Mouse (Mus musculus) kidney, embryonic 14.5 days (tissue): Measurements from ENCODE around the gene Vangl2. TPM values are rescaled to one million over a fixed set of nuclear protein-coding genes. Genes with fewer than 3 reads are reported as not detected.

Source experiments
- ATAC-seq: fragments of 200-750 bp; cut with Nextera tagmentation; 2 replicates; pipeline ENCODE4 v1.8.0; 2017; ENCODE audit warnings: moderate number of reproducible peaks, mild to moderate bottlenecking, moderate TSS enrichment, moderate library complexity; ENCODE audit not compliant: low FRiP score, low TSS enrichment
- H3K27ac ChIP-seq: fragments of 300-500 bp; sonication (generic); 2 replicates; pipeline ENCODE4 v1.5.1; 2014; ENCODE audit warnings: low read depth, mild to moderate bottlenecking, low read length, moderate library complexity, mixed read lengths
- H3K27me3 ChIP-seq: fragments of 300-500 bp; sonication (generic); 2 replicates; pipeline ENCODE4 v1.6.1; 2014; ENCODE audit warnings: mild to moderate bottlenecking, low read length; ENCODE audit not compliant: control insufficient read depth, insufficient read depth
- H3K36me3 ChIP-seq: fragments of 300-500 bp; sonication (generic); 2 replicates; pipeline ENCODE4 v1.6.1; 2014; ENCODE audit warnings: low read length, mixed read lengths; ENCODE audit not compliant: control insufficient read depth, insufficient read depth
- H3K4me1 ChIP-seq: fragments of 300-500 bp; sonication (generic); 2 replicates; pipeline ENCODE4 v1.6.1; 2014; ENCODE audit warnings: low read length, mixed read lengths; ENCODE audit not compliant: control insufficient read depth, insufficient read depth
- H3K4me2 ChIP-seq: fragments of 300-500 bp; sonication (generic); replicated peaks from 2 replicates; pipeline ENCODE4 v1.6.1; 2014; ENCODE audit warnings: low read depth, mild to moderate bottlenecking, low read length
- H3K4me3 ChIP-seq: fragments of 300-500 bp; sonication (generic); 2 replicates; pipeline ENCODE4 v1.5.1; 2014; ENCODE audit warnings: mild to moderate bottlenecking, low read length
- H3K9ac ChIP-seq: fragments of 300-500 bp; sonication (generic); 2 replicates; pipeline ENCODE4 v1.6.1; 2014; ENCODE audit warnings: low read depth, mild to moderate bottlenecking, low read length, moderate library complexity
- H3K9me3 ChIP-seq: fragments of 300-500 bp; sonication (generic); 2 replicates; pipeline ENCODE4 v1.6.1; 2016; ENCODE audit warnings: low read length; ENCODE audit not compliant: control insufficient read depth
- WGBS: fragments of 180-500 bp; shearing (Covaris S2); extraction: QIAGEN DNeasy Blood & Tissue Kit; methylation state at CpG from one replicate; pipeline ENCODE4 v1.1.7; 2014; 5-methylcytosine and 5-hydroxymethylcytosine counted together
- polyA plus RNA-seq: library from polyadenylated mRNA; unstranded; fragments of >200 nt; fragmentation: Nextera tagmentation; extraction: Ambion mirVana; gene quantifications from 2 replicates; pipeline ENCODE4 v1.2.1, GENCODE M21; 2014

Vangl2 gene
- polyA plus RNA-seq, 1 experiment from 2014 or later, result 19.0 TPM

- Histone ChIP-seq H3K36me3 (peaks cover 18% of the 10 kb centered on the region), H3K9ac (no peak overlapping the region), H3K27me3 (no peaks in the 10 kb centered on the region), H3K9me3 (no peaks in the 10 kb centered on the region), H3K4me3 (no peak overlapping the region), H3K4me1 (peaks cover 7% of the 10 kb centered on the region; the same call in 1 of the 2 replicates), H3K27ac (no peak overlapping the region), H3K4me2 (no peak overlapping the region)
- WGBS, result 23% methylated on average over 8 of the region's 8 CpGs
- peak; percentile 43; the same call in 1 of the 2 replicates for ATAC-seq
Measured at GRCm38 (mm10) chr1:172061217-172061616, 33.0 kb upstream of the Vangl2 start.

GRCm38 (mm10) chr1:172060659-172061058, 32.4 kb upstream of the Vangl2 start:
- H3K4me3 ChIP-seq, result no peak overlapping the region
- peaks cover 13% of the 10 kb centered on the region for H3K36me3 ChIP-seq
- no peak overlapping the region for H3K9ac ChIP-seq
- 54% methylated on average over 4 of the region's 4 CpGs for WGBS
- no peaks in the 10 kb centered on the region for H3K27me3 ChIP-seq
- no peak overlapping the region for H3K27ac ChIP-seq
- peaks cover 7% of the 10 kb centered on the region; the same call in 1 of the 2 replicates for H3K4me1 ChIP-seq
- H3K9me3 ChIP-seq, result no peaks in the 10 kb centered on the region
- no peak overlapping the region for H3K4me2 ChIP-seq
- no peak for ATAC-seq

- peaks cover 9% of the 10 kb centered on the region for H3K27me3 ChIP-seq
- WGBS, result 74% methylated on average over 7 of the region's 7 CpGs
- H3K27ac ChIP-seq, result no peak overlapping the region
- no peaks in the 10 kb centered on the region for H3K36me3 ChIP-seq
- H3K4me1 ChIP-seq, result peaks cover 11% of the 10 kb centered on the region
- no peaks in the 10 kb centered on the region for H3K9me3 ChIP-seq
- no peak for ATAC-seq
- no peak overlapping the region for H3K4me3 ChIP-seq
- H3K9ac ChIP-seq, result no peak overlapping the region
- no peak overlapping the region for H3K4me2 ChIP-seq
Measured at GRCm38 (mm10) chr1:172058874-172059273, 30.6 kb upstream of the Vangl2 start.

GRCm38 (mm10) chr1:172058321-172058720, 30.1 kb upstream of the Vangl2 start:
- H3K9me3 ChIP-seq, result no peaks in the 10 kb centered on the region
- peaks cover 9% of the 10 kb centered on the region for H3K27me3 ChIP-seq
- no peak overlapping the region for H3K9ac ChIP-seq
- H3K4me1 ChIP-seq, result peaks cover 11% of the 10 kb centered on the region
- no peak overlapping the region for H3K27ac ChIP-seq
- 78% methylated on average over 6 of the region's 6 CpGs for WGBS
- ATAC-seq, result no peak
- H3K36me3 ChIP-seq, result no peaks in the 10 kb centered on the region
- H3K4me3 ChIP-seq, result no peak overlapping the region
- no peak overlapping the region for H3K4me2 ChIP-seq

GRCm38 (mm10) chr1:172057491-172057921, 29.3 kb upstream of the Vangl2 start, which contains the start of gene Nhlh1:
Gene Nhlh1 (minus strand): TSS chr1:172057573.
- no peaks in the 10 kb centered on the region for H3K36me3 ChIP-seq
- no peak within 1 kb of the TSS for H3K4me3 ChIP-seq
- H3K4me2 ChIP-seq, result no peak within 1 kb of the TSS
- peaks cover 9% of the 10 kb centered on the region for H3K27me3 ChIP-seq
- 50% methylated on average over 2 of the region's 2 CpGs for WGBS
- no peaks in the 10 kb centered on the region for H3K9me3 ChIP-seq
- peaks cover 13% of the 10 kb centered on the region for H3K4me1 ChIP-seq
- ATAC-seq, result no peak
- H3K9ac ChIP-seq, result no peak within 1 kb of the TSS
- H3K27ac ChIP-seq, result no peak within 1 kb of the TSS

- Histone ChIP-seq H3K9ac (no peak overlapping the region), H3K36me3 (no peaks in the 10 kb centered on the region), H3K27ac (no peak overlapping the region), H3K4me1 (peaks cover 13% of the 10 kb centered on the region), H3K9me3 (no peaks in the 10 kb centered on the region), H3K27me3 (peaks cover 9% of the 10 kb centered on the region), H3K4me2 (no peak overlapping the region), H3K4me3 (no peak overlapping the region)
- 74% methylated on average over 4 of the region's 4 CpGs for WGBS
- ATAC-seq, result no peak
Measured at GRCm38 (mm10) chr1:172056251-172056650, 28.0 kb upstream of the Vangl2 start.

- peak overlapping the region; percentile 34 for H3K4me3 ChIP-seq
- H3K9me3 ChIP-seq, result no peaks in the 10 kb centered on the region
- ATAC-seq, result peak; percentile 20
- no peak overlapping the region for H3K27ac ChIP-seq
- H3K27me3 ChIP-seq, result peaks cover 9% of the 10 kb centered on the region
- 5% methylated on average over 42 of the region's 42 CpGs for WGBS
- H3K4me1 ChIP-seq, result peaks cover 15% of the 10 kb centered on the region
- H3K4me2 ChIP-seq, result peak overlapping the region; percentile 69
- peak overlapping the region; percentile 55 for H3K9ac ChIP-seq
- no peaks in the 10 kb centered on the region for H3K36me3 ChIP-seq
Measured at GRCm38 (mm10) chr1:172053541-172054440, 25.5 kb upstream of the Vangl2 start.

GRCm38 (mm10) chr1:172052766-172053279, 24.6 kb upstream of the Vangl2 start:
- H3K27ac ChIP-seq, result no peak overlapping the region
- no peak for ATAC-seq
- peaks cover 9% of the 10 kb centered on the region for H3K27me3 ChIP-seq
- H3K9me3 ChIP-seq, result no peaks in the 10 kb centered on the region
- H3K9ac ChIP-seq, result no peak overlapping the region
- 6% methylated on average over 10 of the region's 10 CpGs for WGBS
- H3K4me1 ChIP-seq, result peaks cover 22% of the 10 kb centered on the region
- peak overlapping the region; percentile 69 for H3K4me2 ChIP-seq
- H3K4me3 ChIP-seq, result peak overlapping the region; percentile 34
- H3K36me3 ChIP-seq, result no peaks in the 10 kb centered on the region
